Mouse (Mus musculus): ENCODE data around the gene Ninj2.

The Ninj2 gene

DNA sequence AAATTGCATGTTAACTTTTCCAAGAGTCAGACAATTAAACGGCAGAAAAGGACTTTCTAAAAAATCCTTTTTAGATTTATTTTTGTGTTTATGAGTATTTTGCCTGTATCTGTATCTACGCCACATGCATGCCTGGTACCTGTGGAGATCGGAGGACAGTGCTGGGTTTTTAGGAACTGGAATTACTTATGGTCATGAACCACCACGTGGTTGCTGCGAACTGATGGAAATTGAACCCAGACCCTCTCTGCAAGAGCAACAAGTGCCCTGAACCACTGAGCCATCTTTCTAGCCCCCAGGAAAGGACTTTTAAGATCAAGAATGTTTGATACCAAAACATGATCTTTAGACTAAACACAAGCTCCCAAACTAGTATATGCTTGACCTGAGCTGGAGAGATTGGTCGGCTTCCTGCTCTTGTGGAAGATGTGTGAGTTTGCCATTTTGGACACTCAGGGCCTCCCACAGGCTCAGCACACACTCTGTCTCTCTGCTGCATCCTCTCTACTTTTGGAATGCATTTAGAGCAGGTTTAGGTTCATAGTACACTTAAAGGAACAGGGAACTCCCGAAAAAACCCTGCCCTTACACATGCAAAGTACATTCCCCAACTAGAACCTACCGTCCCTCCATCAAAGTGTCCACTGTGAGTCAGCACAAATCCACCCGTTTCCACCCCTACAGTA is 1.1 kb downstream of the Ninj2 start:
- DNase-seq (ENCODE audit: low spot score in 2 of 2) = no peak

DNA sequence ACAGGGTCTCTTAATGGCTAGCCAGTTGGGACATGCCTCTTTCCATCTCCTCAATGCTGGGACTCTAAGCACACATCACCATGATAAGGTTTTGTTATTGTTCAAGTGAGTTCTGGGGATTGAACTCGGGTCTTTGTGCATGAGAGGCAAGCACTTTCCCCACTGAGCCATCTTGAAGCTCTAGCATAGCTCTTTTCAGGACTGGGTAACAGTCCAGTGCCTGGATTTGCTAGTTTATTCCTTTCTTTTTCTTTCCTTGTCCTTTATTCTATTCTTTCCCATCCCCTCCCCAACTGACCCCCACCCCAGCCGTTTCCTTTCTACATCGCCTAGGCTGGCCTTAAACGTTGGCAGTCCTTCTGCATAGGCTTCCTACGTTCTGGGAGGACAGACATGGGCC is 1.9 kb downstream of the Ninj2 start:
- no peak for DNase-seq (ENCODE audit: low spot score in 2 of 2)

DNA sequence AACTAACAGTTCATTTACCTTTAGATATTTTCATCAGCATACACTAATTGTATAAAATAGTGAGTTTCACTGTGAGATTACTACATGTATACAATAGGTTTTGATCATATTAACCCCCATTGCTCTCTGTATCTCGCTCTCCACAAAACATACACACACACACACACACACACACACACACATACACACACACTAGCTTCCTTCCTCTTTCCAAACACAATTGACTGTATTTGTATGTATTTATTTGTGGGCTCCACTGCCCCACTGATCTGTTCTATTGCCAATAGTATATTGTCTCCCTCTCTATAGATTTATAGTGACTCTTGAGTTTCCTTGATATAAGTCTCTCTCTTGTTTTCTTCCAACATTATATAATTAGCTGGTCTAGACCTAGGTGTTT is 2.4 kb downstream of the Ninj2 start:
- DNase-seq (ENCODE audit: low spot score in 2 of 2) = no peak

DNA sequence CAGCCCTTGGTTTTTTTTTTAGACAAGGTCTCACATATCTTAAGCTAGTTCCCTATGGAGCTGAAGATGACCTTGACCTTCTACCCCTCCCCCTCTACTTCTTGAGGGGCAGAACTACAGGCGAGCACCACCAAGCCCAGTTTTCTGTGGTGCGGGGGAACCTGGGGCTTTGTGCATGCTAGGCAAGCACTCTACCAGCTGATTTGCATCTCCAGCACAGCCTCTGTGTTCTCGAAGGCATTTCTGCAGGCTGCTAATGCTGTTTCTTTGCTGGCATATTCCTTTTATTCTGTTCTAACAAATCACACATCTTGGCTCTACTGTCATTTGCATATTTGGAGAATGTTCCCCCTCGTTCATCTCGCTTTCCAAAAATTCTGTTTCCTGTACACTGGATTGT is 6.2 kb downstream of the Ninj2 start:
- DNase-seq (ENCODE audit: low spot score in 2 of 2) = no peak

DNA sequence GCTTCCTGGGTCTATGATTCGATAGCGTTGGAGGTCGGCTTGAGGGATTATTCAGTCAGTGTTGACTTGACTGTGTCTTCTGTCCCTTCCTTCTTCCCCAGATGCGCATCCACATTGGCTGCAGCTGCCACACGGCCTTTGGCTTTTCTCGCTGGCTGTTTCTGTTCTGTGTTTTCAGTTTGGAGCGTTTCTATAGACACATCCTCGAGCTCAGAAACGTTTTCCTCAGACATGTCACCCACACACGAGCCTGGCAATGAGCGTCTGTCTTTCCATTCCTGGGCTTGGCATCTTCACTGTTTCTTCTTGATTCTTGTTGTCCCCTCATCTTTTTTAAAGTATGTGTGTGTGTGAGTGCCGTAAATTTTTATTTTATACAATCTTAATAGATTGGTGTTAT is 8.1 kb downstream of the Ninj2 start:
- DNase-seq (ENCODE audit: low spot score in 2 of 2) = no peak

DNA sequence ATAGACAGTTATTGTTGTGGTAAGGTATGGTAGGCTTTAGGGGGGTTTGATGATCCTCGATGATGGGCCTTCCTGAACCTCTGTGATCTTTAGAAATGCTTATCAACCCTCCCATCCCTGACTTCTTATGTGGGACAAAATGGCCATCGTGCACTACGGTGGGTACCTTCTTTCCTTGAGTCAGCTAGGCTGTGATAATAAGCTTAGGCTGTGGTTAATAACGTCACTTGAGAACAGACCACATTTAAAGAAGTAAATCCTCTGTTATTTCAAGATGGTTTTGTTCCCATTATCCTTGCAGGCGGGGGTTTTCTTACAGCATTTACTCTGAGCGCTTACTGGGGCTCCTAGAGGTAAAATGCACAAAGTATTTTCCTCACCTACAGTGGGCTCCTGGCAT is 8.8 kb downstream of the Ninj2 start:
- no peak for DNase-seq (ENCODE audit: low spot score in 2 of 2)

DNA sequence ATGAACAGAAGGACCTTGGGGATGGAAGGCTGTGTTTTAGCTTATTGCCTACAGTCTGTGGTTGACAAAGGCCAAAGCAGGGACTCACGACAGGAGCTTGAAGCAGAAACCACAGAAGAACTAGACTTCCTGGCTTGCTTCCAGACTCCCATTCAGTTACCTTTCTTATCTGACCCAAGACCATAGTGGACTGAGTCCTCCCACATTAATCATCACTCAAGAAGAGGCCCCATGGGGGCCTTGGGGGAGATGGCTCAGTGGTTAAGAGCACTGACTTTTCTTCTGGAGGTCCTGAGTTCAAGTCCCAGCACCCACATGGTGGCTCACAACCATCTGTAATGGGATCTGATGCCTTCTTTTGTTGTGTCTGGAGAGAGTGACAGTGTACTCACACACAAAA is 10.0 kb downstream of the Ninj2 start:
- DNase-seq (ENCODE audit: low spot score in 2 of 2) = no peak

DNA sequence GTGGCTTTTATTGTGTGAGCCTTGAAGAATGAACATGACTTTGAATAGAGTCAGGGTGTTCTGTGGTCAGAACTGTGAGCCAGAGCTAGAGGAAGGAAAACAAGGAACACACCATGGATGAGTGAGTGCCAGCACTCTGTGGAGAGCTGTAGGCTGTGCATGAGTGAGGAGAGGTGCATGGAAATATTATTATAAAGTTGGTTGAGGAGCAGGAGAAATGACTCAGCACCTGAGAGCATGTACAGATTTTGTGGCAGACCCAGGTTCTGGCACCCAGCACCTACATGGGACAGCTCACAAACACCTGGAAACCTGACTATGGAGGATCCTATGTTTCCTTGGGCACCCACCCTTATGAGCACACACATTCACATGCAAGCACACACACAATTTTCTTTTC is 11.9 kb downstream of the Ninj2 start:
- DNase-seq (ENCODE audit: low spot score in 2 of 2) = no peak

DNA sequence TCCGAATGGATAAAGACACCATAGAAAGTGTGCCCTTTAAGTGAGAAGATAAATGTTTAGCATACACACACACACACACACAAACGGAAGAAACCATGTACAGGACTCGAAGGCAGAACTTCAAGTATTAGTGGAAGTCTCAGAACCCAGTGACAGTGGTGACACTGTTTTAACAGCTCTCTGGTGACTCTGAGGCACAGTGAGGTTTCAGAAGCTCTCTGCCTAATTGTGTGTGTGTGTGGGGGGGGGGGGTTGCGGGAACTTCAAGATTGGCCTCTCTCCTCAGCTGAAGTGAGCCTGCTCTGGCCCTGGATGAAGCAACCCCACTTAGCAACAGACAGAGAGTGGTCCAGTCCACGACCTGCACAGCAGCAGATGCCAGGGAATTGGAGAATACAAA is 14.4 kb downstream of the Ninj2 start:
- no peak for DNase-seq (ENCODE audit: low spot score in 2 of 2)

DNA sequence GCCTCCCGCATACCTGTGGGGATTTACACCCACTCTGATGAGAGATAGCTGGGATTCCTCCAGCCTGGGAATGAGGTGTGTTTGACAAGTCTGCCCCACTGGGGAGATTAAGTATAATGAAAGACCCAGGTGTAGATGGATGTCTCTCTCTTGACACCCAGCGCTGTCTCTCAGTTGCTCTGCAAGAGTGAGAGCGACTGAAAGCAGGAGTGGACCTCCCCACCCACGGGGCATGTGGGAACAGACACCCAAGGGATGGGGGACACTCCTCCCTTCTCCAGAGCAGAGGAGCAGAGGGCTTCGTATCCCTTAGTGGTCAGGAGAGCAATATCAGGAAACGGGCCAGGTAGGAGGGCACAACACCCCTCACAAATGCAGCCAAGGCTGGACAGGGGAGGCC is 14.9 kb downstream of the Ninj2 start:
- no peak for DNase-seq (ENCODE audit: low spot score in 2 of 2)

DNA sequence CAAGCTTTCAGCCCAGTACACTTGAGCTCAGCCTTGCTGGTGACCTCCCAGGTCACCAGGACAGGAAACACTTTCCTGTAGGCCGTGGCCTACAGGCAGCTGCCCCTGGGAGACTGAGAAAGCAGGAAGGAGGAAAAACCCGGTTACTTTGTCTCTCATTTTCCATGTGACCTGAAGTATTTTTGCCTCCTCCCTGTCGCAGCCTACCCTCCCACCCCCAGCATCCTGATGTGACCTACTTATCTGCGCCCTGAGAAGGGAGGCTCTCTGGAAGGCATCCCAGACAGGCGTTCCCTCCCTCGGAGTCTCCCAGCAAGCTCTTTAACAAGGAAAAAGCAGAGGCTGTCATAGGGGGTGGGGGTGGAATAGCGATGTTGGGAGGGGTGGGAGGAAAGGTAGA is 16.0 kb downstream of the Ninj2 start:
- DNase-seq (ENCODE audit: low spot score in 2 of 2) = no peak

DNA sequence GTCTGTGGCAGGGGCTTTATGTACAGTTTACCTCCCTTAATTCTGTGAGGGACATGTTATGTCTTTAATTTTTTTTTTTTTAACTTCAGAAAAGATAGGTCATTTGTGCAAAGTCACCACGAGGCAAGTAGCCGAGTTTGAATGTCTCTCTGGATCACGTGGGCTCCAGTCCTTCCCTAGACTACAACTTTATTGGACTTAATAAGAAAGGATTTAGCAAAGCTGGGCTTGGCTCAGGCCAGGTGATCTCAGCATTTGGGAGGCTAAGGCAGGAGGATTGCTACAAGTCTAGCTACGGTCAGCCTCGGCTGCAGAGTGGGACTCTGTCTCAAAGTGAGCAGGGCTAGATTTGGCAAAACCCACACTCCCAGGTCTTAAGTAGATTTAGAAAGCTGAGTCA is 16.8 kb downstream of the Ninj2 start:
- no peak for DNase-seq (ENCODE audit: low spot score in 2 of 2)

DNA sequence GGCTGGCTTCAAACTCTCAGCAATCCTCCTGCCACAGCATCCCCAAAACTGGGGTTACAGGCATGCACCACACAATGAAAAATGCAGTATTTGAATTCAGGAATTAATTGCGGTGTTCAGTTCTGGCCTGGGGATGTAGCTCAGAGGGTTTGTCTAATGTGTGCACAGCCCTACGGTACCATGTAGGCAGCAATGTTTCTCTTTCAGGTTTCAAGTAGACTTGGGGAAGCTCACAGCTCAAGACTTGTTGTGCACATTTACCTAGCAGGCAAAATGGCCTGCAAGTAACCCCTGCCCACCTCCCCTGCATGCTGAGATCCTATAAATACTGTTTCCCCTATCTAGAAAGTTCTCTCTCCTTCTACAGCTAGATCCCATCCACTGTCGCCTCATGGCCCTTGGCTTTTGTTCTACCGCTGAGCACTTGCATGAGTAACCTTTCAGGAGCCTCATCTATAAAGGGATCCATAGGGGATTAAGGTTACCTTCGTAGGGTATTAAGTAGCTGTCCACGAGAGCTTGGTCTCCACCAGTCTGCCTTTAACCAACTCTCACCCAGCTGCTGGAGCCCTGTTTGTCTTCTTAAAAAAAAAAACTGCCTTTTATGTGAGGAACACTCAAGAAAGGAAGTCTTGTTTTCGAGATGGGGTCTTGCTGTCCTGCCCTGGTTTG is 17.7 kb downstream of the Ninj2 start:
- DNase-seq (ENCODE audit: low spot score in 2 of 2) = no peak

DNA sequence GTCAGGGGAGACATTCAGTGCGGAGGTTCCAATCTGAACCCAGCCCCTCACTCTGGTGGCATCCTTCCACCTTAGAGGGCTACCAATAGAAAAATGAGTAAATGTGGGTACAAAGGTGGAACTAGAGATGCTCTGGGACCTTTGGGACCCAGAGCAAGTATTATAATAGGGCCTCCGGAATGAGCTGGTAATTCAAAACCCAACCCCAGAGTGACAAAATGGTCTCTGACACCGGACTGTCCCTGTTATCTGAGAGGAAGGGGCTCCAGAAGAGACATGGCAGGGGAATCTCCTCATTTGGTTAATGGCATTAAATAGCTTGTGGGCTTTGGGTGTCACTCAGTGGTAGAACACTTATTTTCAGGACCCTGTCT is 18.2 kb downstream of the Ninj2 start:
- no peak for DNase-seq (ENCODE audit: low spot score in 2 of 2)

DNA sequence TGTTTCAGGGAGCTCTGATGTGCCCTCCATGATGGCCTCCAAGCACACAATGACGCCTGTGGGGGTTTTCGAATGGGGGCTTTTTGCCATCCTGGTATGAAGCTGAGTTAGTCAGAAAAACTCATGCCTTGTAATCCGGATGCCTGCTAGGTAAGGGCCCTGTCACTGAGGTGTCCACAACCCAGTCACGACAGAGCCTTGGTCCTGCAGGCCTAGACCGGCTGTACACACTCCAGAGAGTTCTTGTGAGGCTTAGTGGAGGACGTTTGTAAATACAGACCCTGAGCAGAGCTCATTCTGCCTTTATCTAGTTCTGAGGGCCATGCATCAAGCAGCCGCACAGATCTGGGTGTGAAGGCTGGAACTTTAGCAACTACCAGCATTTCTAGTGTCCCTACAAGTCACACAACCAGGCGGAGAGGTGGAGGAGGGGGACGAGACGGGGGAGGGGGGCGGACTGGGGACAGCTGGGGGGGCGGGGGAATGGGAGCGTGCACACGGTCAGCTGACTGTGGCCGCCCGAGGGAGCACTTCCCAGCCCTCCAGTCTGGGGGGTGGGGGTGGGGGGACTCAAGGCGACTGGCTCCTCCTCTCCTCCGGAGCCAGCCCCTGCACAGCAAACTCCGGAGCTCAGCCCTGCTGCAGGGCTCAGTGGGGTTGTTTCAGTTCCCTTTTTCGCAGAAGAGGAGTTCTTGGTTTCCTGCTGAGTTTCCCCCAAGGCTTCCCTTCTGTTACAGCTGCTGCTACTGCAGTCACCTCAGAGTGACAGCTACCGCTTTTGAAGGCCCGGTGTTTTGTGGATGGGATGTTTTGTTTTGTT is 19.0 kb downstream of the Ninj2 start:
- peak; percentile 42 to 79 for DNase-seq (ENCODE audit: low spot score in 2 of 2)

DNA sequence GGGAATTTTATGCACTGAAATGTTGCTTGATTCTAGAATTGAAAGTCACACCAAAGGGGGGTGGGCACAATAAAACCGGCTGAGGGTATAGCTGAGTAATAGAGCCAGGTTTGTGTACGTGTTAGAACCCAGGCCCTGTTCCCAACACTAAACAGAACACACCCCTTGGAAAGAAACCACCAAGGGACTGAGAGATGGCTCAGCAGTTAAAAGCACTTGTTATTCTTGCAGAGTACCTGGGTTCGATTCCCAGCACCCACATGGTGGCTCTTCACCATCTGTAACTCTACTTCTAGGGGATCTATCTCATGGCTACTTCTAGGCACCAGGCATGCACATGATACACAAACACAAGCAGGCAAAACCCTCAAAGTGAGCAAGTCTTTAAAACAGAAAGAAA is 20.7 kb downstream of the Ninj2 start:
- no peak for DNase-seq (ENCODE audit: low spot score in 2 of 2)

DNA sequence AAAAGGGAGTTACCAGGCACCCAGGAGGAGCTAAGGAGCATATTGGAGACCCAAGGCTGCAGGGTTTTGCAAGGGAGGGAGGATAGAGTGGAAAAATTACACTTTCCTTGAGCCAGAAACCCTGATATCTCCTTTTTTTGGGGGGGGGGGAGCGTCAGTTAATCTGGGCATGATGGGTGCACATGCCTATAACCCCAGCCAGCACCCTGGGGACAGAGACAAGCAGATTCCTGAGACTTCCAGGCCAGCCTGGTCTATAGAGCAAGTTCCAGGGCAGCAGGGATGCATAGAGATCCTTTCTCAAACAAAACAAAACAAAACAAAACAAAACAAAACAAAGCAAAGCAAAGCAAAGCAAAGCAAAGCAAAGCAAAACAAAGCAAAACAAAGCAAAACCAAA is 21.1 kb downstream of the Ninj2 start:
- DNase-seq (ENCODE audit: low spot score in 2 of 2) = no peak

DNA sequence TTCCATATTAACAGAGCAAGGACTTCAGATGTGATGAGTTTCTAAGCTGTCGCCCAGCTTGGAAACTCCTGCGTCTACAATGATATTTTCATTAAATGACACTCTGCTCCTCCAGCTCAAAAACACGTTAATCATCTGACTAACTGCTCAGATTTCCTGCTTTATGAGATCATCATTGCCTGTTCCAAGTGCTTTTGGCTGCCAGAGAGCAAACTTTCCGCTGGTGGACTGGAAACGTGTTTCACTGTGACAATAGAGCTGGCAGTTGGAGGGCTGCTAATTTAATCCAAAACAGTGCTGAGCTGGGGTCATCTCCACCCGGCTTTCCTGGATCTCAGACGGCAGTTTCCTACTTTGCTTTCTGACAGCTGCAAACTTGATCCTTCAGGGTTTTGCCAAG is 21.5 kb downstream of the Ninj2 start:
- no peak for DNase-seq (ENCODE audit: low spot score in 2 of 2)

DNA sequence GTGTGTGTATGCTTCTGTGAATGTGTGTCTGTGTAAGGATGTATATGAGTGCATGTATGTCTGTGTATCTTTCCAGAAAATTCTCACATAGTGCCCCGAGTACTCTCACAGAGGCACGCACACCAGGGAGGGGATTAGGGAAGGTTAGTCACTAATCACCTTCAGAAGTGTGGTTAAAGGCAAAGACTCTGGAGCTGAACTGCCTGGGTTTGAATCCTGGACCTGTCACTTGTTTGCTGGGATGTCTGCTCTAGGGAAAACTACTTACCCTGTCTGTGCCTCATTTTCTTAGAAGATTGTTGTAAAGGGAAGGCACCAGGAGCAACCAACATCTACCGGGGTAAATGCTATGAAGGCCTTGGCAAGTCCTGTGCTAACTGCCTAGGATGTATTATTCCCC is 22.3 kb downstream of the Ninj2 start:
- DNase-seq (ENCODE audit: low spot score in 2 of 2) = no peak

DNA sequence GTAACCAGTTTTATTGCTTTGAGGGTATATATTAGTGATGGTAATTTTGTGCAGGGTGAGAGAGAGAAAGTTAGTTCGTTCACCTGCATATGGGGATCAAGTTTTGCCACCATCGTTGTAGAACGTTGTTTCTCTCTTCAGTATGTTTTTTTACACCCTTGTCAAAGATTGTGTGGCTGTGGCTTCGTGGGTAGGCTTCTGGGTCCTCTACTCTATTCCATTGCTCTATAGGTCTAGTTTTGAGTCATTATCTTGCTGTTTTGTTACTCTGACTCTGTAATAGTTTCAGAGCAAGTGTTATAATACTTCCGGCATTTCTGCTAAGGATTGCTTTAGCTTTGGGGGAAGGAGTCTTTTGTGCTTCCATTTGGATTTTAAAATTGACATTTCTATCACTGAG is 26.7 kb downstream of the Ninj2 start:
- no peak for DNase-seq (ENCODE audit: low spot score in 2 of 2)

DNA sequence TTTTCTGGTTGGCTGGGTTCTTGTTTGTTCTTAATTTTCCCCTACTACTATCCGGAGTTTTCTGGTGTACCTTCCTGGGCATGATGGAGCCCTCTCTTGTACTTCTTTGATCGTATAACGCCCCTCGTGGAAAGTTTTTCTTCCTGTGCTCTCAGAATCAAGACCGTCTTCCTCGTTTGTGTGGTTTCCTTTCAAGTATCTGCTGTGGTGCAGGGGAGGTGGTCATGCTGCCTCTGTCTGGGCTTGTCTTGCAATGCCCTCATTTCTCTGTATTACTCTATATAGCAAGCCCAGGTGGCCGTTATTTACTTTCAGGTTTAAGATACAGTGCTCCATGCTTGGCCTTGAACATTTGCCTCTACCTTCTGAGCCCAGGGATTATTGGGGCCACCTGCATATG is 31.5 kb downstream of the Ninj2 start:
- DNase-seq (ENCODE audit: low spot score in 2 of 2) = peak; percentile 6 to 7

DNA sequence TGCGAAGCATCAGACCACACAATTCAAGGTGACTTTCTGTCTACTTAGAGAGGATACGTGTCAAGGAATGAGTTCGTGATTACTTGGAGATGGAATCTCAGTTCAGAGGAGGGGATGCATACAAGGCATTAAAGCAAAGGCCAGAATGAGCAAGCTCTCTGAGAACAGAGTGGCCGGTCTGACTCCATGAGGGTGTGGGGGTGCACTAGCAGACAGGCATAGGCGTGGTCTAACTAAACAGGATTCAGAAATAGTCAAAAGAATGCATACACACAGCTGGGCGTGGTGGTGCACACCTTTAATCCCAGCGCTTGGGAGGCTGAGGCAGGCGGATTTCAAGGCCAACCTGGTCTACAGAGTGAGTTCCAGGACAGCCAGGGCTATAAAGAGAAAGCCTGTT is 33.3 kb downstream of the Ninj2 start:
- no peak for DNase-seq (ENCODE audit: low spot score in 2 of 2)

DNA sequence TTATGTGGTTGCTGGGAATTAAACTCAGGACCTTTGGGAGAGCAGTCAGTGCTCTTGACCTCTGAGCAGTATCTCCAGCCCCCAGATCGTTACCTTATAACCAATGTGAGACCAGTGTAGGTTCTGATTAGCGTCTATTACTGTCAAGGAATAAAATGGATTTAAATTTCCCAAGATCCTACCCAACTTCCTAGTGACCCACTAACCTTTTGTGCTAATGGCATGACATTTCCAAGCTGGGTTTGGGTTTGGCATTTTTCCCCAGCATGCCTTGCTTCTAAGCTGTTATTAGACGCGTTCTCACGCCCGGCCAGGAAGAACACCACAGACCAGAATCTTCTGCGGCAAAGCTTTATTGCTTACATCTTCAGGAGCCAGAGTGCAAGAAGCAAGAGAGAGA is 34.2 kb downstream of the Ninj2 start:
- DNase-seq (ENCODE audit: low spot score in 2 of 2) = no peak
